Mouse (Mus musculus): ENCODE results near the gene Gjb1. TPM values are rescaled to one million over a fixed set of nuclear protein-coding genes. Genes with fewer than 3 reads are reported as not detected.

Gene Gjb1
- polyA plus RNA-seq, 1 experiment from 2014 or later: 0.58 TPM

DNA sequence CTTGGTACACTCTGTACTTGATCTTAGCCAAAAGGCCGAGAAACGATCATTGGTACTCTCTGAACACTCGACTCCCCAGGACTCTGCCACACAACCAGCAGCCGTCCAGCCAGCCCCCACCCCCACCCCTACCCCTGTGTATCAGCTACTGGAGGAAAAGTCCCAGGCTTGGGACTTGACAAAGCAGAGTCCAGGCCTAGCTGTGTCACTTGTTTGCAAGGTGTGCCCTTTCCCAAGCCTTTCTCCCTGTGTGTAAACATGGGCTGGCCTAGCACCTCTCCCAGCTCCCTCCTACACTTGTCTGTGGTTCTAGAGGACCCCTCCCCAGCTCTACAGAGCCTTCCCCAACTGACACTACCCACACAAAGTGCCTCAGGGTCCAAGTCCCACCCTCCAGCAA, 10.0 kb downstream of the Gjb1 start:
- 28% methylated on average over 4 of the region's 4 CpGs for WGBS
- H3K9me3 ChIP-seq (ENCODE audit: control insufficient read depth, low read length): no peaks in the 10 kb centered on the region
- H3K27me3 ChIP-seq (ENCODE audit: control insufficient read depth, insufficient read depth, low read depth, low read length): peaks cover 23% of the 10 kb centered on the region
- no peak overlapping the region for H3K4me3 ChIP-seq (ENCODE audit: low read length)
- no peak overlapping the region for H3K27ac ChIP-seq (ENCODE audit: low read length)
- H3K9ac ChIP-seq (ENCODE audit: low read length): no peak overlapping the region
- H3K36me3 ChIP-seq (ENCODE audit: control insufficient read depth, insufficient read depth, low read length): no peaks in the 10 kb centered on the region
- H3K4me1 ChIP-seq (replicated peaks; ENCODE audit: control insufficient read depth, insufficient read depth, low read length): 0 out of 2 replicates have a peak, but pooled peaks cover 3% of the 10 kb centered on the region
- no peak for ATAC-seq (ENCODE audit: low read depth)
- no peak overlapping the region for H3K4me2 ChIP-seq (ENCODE audit: low read depth, low read length)

DNA sequence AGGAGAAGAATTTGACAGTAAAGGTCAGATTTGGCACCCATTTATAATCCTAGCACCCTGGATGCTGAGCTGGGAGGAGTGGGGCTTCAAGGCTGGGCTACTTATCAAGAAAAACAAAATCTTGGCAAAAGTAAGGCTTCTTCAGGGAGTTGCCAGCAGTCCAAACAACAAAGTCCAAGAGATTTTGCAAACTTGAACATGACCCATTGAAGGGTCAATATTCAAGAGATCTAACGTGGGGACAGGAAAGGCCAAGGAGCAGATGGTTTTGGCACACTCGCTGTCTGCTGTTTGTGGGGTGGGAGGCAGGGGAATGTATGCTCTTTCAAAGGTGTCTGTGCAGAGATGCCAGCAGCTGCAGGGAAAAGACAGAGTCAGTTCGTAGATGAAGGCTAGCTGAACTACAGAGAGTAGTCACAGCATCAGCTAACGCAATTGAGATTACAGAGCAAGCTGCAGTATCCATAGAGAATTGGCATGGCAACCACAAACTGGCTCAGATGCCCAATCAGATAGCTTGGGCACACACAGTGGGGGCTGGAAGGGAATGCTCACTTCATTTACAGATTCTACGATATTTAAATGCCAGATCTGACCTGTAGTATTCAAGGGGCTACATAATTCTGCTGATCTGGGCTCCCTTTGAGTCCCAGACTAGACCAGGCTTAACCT, 12.8 kb downstream of the Gjb1 start:
- Histone ChIP-seq H3K27me3 (ENCODE audit: control insufficient read depth, insufficient read depth, low read depth, low read length) (peaks cover 13% of the 10 kb centered on the region), H3K9ac (ENCODE audit: low read length) (no peak overlapping the region), H3K4me2 (ENCODE audit: low read depth, low read length) (no peak overlapping the region), H3K27ac (ENCODE audit: low read length) (no peak overlapping the region), H3K4me3 (ENCODE audit: low read length) (no peak overlapping the region), H3K4me1 (replicated peaks; ENCODE audit: control insufficient read depth, insufficient read depth, low read length) (0 out of 2 replicates have a peak, but pooled peaks cover 3% of the 10 kb centered on the region), H3K9me3 (ENCODE audit: control insufficient read depth, low read length) (no peaks in the 10 kb centered on the region), H3K36me3 (ENCODE audit: control insufficient read depth, insufficient read depth, low read length) (no peaks in the 10 kb centered on the region)
- WGBS: 53% methylated on average over 5 of the region's 5 CpGs
- no peak for ATAC-seq (ENCODE audit: low read depth)

DNA sequence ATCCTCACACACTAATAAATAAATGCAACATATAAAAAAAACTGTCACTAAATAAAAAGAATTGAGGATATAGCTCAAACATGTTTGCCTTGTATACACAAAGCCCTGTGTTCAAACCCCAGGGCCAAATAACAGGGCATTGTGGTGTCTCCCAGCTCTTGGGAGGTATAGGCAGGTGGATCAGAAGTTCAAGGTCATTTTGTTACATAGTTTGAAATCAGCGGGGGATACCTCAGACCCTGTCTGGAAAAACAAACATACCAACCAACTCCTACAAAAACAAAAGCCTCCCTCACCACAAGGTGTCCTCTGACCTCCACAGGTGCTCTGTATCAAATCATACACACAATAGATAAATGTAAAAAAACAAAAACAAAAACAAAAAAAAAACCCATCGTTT, 18.2 kb downstream of the Gjb1 start:
- H3K9me3 ChIP-seq (ENCODE audit: control insufficient read depth, low read length): no peaks in the 10 kb centered on the region
- peaks cover 16% of the 10 kb centered on the region for H3K27me3 ChIP-seq (ENCODE audit: control insufficient read depth, insufficient read depth, low read depth, low read length)
- no peak overlapping the region for H3K4me2 ChIP-seq (ENCODE audit: low read depth, low read length)
- ATAC-seq (ENCODE audit: low read depth): no peak
- no peak overlapping the region for H3K27ac ChIP-seq (ENCODE audit: low read length)
- WGBS: 30% methylated on average over 2 of the region's 2 CpGs
- no peak overlapping the region for H3K9ac ChIP-seq (ENCODE audit: low read length)
- H3K36me3 ChIP-seq (ENCODE audit: control insufficient read depth, insufficient read depth, low read length): no peaks in the 10 kb centered on the region
- H3K4me1 ChIP-seq (replicated peaks; ENCODE audit: control insufficient read depth, insufficient read depth, low read length): no peaks in the 10 kb centered on the region
- H3K4me3 ChIP-seq (ENCODE audit: low read length): no peak overlapping the region

DNA sequence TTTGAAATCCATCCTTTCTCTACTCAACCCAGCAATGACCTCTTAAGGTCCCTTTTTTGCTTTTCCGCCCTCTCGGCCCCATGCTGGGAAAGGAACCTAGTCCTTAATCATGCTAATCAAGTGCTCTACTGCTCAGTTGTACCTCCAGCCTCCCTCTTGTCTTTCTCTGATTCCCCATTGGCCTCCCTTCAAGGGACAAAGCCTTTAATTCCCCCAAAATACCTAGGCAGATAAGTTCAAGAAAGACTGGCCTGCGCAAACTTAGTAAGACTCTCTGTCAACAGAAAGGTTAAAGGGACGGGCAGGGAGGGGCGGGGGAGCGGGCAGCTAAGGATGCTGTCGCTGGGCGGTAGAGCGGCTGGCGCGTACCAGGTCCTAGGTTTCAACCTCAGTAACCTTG, 20.3 kb downstream of the Gjb1 start:
- Histone ChIP-seq H3K4me3 (ENCODE audit: low read length) (no peak overlapping the region), H3K27me3 (ENCODE audit: control insufficient read depth, insufficient read depth, low read depth, low read length) (peaks cover 16% of the 10 kb centered on the region), H3K4me2 (ENCODE audit: low read depth, low read length) (no peak overlapping the region), H3K9me3 (ENCODE audit: control insufficient read depth, low read length) (no peaks in the 10 kb centered on the region), H3K4me1 (replicated peaks; ENCODE audit: control insufficient read depth, insufficient read depth, low read length) (no peaks in the 10 kb centered on the region), H3K36me3 (ENCODE audit: control insufficient read depth, insufficient read depth, low read length) (no peaks in the 10 kb centered on the region), H3K27ac (ENCODE audit: low read length) (no peak overlapping the region), H3K9ac (ENCODE audit: low read length) (no peak overlapping the region)
- WGBS: 16% methylated on average over 11 of the region's 11 CpGs
- ATAC-seq (ENCODE audit: low read depth): no peak

DNA sequence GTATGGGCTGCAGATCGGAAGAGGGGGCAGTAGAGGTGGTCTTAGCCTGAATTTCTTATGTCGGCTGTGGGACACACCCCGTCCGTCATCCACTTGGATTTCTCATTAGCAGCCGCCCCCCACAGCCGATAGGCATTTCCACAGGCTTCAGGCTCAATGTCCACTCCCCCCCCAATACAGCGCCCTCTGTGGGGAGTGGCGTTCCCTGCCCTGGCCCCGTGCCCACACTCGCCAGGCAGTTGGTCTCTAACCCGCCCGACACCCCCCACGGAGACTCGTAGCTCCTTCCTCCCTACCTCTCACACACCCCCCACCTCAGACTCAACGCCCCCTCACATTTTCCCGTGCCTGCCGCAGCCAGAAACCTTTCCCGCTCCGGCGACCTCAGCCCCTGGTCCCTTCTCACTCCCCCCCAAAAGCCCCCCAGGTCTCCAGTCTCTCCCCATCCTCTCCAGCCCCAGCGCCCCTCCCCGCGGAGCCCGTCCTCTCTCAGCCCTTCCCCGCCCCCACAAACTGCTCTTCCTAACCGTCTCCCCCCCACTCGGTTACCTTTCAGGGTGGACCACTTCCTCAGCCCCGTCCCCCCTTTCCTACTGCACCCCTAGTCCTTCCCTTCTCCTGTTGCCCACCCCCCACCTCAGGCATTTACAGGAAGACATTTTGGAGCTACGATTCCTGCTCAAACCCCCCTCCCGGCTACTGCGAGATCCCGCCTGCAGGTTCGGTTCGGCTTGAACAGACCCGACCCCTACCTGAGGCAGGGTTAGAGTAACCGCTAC, 43.0 kb downstream of the Gjb1 start:
- Histone ChIP-seq H3K36me3 (ENCODE audit: control insufficient read depth, insufficient read depth, low read length) (no peaks in the 10 kb centered on the region), H3K9ac (ENCODE audit: low read length) (peak overlapping the region; percentile 76), H3K9me3 (ENCODE audit: control insufficient read depth, low read length) (no peaks in the 10 kb centered on the region), H3K27me3 (ENCODE audit: control insufficient read depth, insufficient read depth, low read depth, low read length) (no peaks in the 10 kb centered on the region), H3K4me2 (ENCODE audit: low read depth, low read length) (peak overlapping the region; percentile 60), H3K27ac (ENCODE audit: low read length) (peak overlapping the region; percentile 66), H3K4me3 (ENCODE audit: low read length) (peak overlapping the region; percentile 65), H3K4me1 (replicated peaks; ENCODE audit: control insufficient read depth, insufficient read depth, low read length) (peaks cover 7% of the 10 kb centered on the region)
- ATAC-seq (ENCODE audit: low read depth): peak; percentile 21
- 26% methylated on average over 35 of the region's 36 CpGs for WGBS

DNA sequence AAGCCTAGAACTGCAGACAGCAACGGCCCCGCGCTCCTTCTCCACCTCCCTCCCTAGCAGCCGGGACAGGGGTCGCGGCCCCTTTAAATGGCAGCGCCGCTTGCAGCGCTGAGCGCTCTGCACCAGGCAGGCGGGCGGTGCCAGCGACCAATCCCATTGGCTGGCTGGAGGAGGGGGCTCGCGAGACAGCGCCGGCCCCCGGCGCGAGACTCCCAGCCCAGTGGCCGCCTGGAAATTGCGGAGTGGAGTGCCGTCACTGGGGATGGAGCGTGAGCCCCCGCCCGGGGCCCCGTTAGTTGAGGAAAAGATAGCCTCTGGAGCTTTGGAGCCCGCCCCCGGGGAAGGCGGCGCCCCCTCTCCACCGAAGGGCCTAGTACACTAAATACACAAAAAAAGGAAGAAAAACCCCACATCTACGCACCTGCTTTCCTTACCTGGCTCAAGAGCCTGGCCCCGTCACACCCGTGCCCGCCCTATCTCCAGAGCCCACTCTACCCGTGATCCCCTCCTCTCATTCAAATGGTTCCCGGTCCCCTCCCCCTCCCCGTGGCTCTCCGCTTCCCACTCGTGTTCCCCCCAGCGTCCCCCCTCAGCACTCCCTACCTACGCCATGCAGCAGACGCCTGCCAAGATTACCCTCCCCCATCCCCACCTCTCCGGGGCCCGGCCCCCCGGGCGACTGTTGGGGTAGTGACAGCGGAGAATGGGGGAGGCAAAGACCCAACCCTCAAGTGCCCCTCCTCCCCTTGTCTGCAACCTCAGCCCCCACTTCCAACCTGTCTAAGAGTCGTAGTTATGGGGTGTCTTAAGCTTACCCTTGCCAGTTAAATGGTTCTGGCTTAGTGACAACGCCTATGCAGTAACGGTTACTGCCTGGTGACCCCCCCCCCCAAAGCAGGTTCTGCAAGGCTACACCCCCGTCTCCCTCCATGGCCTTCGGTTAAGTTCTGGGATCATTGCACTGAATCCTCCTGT, 43.8 kb downstream of the Gjb1 start:
- WGBS: 13% methylated on average over 51 of the region's 54 CpGs
- ATAC-seq (ENCODE audit: low read depth): peak; percentile 96
- no peaks in the 10 kb centered on the region for H3K27me3 ChIP-seq (ENCODE audit: control insufficient read depth, insufficient read depth, low read depth, low read length)
- peak overlapping the region; percentile 79 for H3K27ac ChIP-seq (ENCODE audit: low read length)
- no peaks in the 10 kb centered on the region for H3K36me3 ChIP-seq (ENCODE audit: control insufficient read depth, insufficient read depth, low read length)
- peak overlapping the region; percentile 65 for H3K4me3 ChIP-seq (ENCODE audit: low read length)
- peak overlapping the region; percentile 70 for H3K4me2 ChIP-seq (ENCODE audit: low read depth, low read length)
- H3K9ac ChIP-seq (ENCODE audit: low read length): peak overlapping the region; percentile 76
- H3K4me1 ChIP-seq (replicated peaks; ENCODE audit: control insufficient read depth, insufficient read depth, low read length): peaks cover 7% of the 10 kb centered on the region
- no peaks in the 10 kb centered on the region for H3K9me3 ChIP-seq (ENCODE audit: control insufficient read depth, low read length)

DNA sequence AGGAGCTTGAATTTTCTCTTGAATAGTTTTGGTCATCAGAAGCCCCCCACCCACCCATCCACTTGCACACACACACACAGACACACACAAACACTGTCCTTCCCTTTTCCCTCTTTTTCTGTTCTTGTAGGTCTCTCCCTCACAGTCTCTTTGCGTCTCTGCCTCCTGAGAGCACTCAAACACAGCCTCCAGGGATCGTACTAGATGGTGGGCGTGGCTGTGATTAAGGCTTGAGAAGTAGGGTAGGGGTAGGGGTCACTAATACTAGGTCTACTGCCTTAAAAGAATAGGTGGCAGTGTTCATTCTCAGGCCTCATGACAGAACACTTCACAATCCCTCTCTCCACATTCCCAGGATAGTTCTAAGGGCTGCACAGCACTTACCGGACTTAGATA, 44.5 kb downstream of the Gjb1 start, which contains the start of gene Zmym3:
Gene Zmym3, minus strand, starts transcription at position 150 of the 396 bp plus-strand sequence.
- peaks cover 7% of the 10 kb centered on the region for H3K4me1 ChIP-seq (replicated peaks; ENCODE audit: control insufficient read depth, insufficient read depth, low read length)
- 21% methylated on average over 4 of the region's 4 CpGs for WGBS
- peak within 1 kb of the TSS; percentile 79 for H3K27ac ChIP-seq (ENCODE audit: low read length)
- no peaks in the 10 kb centered on the region for H3K9me3 ChIP-seq (ENCODE audit: control insufficient read depth, low read length)
- peak within 1 kb of the TSS; percentile 65 for H3K4me3 ChIP-seq (ENCODE audit: low read length)
- no peaks in the 10 kb centered on the region for H3K27me3 ChIP-seq (ENCODE audit: control insufficient read depth, insufficient read depth, low read depth, low read length)
- H3K36me3 ChIP-seq (ENCODE audit: control insufficient read depth, insufficient read depth, low read length): no peaks in the 10 kb centered on the region
- peak within 1 kb of the TSS; percentile 70 for H3K4me2 ChIP-seq (ENCODE audit: low read depth, low read length)
- ATAC-seq (ENCODE audit: low read depth): peak; percentile 24
- peak within 1 kb of the TSS; percentile 76 for H3K9ac ChIP-seq (ENCODE audit: low read length)

DNA sequence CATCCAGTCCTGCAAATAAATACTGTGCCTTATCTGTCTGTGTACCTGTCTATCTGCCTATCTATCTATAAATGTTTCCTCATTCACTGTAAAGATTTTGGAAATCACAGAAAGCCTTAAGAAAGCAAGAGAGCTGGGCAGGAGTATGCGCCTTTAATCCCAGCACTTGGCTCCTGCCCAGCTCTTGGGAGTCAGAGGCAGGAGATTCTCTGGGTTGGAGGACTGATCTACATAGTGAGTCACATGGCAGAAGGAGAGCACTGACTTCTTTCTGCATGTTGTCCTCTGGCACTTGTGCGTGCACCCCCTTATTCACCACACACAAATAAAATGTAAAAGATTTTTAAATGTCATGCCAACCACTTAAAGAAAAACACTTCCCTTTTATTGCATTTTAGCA, 47.3 kb downstream of the Gjb1 start:
- ATAC-seq (ENCODE audit: low read depth): no peak
- H3K4me3 ChIP-seq (ENCODE audit: low read length): no peak overlapping the region
- 79% methylated on average over 2 of the region's 2 CpGs for WGBS
- H3K9me3 ChIP-seq (ENCODE audit: control insufficient read depth, low read length): no peaks in the 10 kb centered on the region
- peaks cover 3% of the 10 kb centered on the region for H3K4me1 ChIP-seq (replicated peaks; ENCODE audit: control insufficient read depth, insufficient read depth, low read length)
- H3K4me2 ChIP-seq (ENCODE audit: low read depth, low read length): no peak overlapping the region
- H3K36me3 ChIP-seq (ENCODE audit: control insufficient read depth, insufficient read depth, low read length): no peaks in the 10 kb centered on the region
- no peak overlapping the region for H3K27ac ChIP-seq (ENCODE audit: low read length)
- no peak overlapping the region for H3K9ac ChIP-seq (ENCODE audit: low read length)
- H3K27me3 ChIP-seq (ENCODE audit: control insufficient read depth, insufficient read depth, low read depth, low read length): no peaks in the 10 kb centered on the region

DNA sequence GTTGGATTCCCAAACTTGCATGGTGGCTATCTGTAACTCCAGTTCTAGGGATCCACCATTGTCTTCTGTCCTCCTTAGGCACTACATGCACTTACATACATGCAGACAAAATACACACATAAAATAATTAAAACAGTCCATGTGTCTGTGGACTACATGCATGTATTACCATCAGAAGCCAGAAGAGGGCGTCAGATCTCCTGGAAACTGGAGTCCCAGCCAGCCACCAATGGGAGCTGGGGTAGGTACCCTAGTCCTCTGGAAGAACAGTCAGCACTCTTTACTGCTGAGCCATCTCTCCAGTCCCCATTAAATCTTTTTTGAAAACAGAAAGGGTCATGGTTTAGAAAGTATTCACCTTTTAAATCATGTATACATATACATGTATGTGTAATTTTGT, 51.6 kb downstream of the Gjb1 start:
- H3K9ac ChIP-seq (ENCODE audit: low read length): no peak overlapping the region
- 6% methylated on average over 1 of the region's 1 CpGs for WGBS
- no peak for ATAC-seq (ENCODE audit: low read depth)
- no peaks in the 10 kb centered on the region for H3K36me3 ChIP-seq (ENCODE audit: control insufficient read depth, insufficient read depth, low read length)
- H3K4me2 ChIP-seq (ENCODE audit: low read depth, low read length): no peak overlapping the region
- H3K9me3 ChIP-seq (ENCODE audit: control insufficient read depth, low read length): no peaks in the 10 kb centered on the region
- no peak overlapping the region for H3K27ac ChIP-seq (ENCODE audit: low read length)
- no peak overlapping the region for H3K4me3 ChIP-seq (ENCODE audit: low read length)
- H3K27me3 ChIP-seq (ENCODE audit: control insufficient read depth, insufficient read depth, low read depth, low read length): no peaks in the 10 kb centered on the region
- H3K4me1 ChIP-seq (replicated peaks; ENCODE audit: control insufficient read depth, insufficient read depth, low read length): no peaks in the 10 kb centered on the region
